Mouse (Mus musculus) lung, adult 18-20 months (tissue): ENCODE results near the gene Gpr162.
"Not testable (repeated sequence)": the region's sequence is repeated elsewhere in the genome, so short reads cannot be mapped to it uniquely, and the experiment has no call there.

Experiments used
- DNase-seq, 2 experiments: peaks; one replicate each; pipeline ENCODE4 v3.0.0; 2022; ENCODE audit warnings: mixed read lengths in 2 of 2

Gene Gpr162

DNA sequence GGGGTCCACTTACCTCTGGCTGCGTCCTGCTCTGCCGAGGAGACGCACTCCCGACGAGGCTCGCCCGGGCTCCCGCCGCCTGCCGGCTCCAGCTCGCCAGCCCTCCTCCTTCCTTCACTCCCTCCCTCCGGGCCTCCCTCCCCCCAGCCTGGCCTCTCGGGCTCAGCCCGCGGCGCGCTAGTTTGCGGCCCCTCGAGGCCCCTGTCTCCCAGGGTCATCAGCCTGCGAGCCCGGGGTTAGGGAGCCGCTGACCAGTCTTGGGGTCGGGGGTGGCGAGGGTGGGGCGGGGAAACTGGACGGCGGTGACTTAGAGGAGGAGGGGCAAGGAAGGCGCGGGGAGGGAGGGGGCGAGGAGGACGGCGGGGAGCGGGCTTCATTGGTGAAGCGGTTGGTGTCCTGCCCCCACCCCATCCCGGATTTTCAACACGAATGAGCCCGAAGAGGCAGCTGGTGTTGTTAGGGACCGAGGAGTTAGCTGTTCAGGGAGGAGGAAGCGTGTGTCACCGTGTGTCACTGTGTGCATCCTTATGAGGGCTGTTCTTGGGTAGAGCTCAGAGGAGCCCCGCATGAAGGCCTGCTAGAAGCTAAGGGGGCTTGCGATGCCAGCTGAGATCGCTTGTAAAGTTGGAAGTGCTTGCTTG is at the start of gene Gpr162:
Gene Gpr162 (minus strand): TSS at position 326 of the 641 bp plus-strand sequence.
- DNase-seq: peak; percentile 28 to 50

DNA sequence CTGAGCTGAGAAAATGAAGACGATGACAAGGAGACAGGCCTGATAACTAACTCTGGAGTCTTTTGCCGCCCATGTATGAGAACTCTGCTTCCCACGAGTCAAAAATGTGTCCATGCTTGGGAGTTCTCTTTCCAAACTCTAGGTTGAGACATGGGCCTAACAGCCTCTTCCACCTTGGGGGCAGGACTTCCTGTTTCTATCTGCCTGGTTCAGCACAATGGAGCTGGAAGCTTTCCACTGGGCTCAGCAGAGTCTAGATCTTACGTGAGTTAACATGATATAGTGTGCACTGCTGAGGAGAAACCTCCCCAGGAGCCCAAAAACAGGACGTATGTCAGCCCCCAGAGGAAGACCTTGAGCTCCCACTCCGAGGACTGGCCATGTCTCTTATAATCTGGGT is 49.4 kb upstream of the Gpr162 start:
- DNase-seq: no peak

DNA sequence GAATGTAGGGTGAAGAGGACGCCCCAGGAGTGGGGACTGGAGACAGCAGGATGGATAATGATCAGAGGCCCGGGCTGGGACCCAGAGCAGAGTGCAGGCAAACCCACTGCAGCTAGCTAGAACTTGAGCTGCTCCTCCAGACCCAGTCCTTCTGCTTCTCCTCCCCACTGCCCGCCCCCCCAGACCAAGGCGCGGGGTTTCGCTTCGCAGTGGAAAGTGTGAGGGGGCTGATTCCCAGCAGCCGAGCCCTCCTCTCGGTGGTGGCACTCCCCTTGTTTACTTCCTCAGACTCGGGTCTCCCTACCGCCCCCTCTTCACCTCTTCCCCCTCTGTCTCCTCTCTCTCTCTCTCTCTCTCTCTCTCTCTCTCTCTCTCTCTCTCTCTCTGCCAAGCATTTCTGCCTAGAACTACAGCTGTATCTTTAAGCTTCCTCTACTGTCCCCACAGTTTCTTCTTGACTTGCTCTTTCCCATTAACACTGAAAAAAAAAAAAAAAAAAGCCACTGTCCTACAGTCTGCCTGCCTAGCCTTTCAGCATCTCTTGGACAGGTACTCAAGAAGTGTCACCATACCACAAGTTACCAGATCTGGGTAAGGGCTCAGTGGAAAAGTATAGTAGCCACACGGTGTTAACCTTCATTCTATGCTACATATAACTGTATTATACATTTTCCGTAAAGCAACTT is 47.9 kb upstream of the Gpr162 start, which contains the start of gene Lag3:
Gene Lag3 (minus strand): TSS at position 173 of the 686 bp plus-strand sequence.
- no peak for DNase-seq

DNA sequence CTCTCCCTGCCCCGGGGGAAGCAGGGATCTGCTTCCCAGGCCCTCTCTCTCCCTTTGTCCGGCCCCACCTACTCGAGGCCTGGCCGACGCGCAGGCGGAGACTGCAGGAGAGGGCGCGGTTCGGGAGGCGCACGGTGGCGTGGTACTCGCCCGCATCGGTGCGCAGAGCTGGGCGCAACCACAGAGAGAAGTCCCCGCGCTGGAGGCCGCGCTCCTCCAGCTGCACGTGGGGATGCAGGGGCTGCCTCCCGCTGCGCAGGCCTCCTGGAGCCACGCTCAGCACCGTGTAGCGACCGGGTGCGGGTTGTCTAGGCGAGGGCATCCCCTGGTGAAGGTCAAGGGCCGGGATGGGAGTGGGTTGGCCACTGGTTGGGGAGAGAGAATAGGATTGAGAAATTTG is 46.2 kb upstream of the Gpr162 start:
- no peak for DNase-seq

DNA sequence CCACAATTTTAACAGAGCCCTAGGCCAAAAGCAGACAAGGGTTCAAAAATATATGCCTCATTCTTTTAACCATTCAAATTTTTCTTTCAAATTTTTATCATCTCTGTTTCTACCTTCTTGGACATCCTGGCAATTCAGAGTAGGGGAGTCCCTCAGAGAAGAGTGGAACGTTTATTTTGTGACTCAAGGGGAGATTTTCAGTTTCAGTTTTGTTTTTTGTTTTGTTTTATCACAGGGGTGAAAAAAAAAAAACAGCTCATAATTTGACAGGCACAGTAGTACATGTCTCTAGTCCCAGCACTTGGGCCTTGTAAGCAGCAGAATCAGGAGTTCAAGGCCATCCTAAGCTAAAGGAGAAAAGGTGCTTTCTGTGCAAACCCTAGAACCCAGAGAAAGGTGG is 44.0 kb upstream of the Gpr162 start:
- DNase-seq: no peak

DNA sequence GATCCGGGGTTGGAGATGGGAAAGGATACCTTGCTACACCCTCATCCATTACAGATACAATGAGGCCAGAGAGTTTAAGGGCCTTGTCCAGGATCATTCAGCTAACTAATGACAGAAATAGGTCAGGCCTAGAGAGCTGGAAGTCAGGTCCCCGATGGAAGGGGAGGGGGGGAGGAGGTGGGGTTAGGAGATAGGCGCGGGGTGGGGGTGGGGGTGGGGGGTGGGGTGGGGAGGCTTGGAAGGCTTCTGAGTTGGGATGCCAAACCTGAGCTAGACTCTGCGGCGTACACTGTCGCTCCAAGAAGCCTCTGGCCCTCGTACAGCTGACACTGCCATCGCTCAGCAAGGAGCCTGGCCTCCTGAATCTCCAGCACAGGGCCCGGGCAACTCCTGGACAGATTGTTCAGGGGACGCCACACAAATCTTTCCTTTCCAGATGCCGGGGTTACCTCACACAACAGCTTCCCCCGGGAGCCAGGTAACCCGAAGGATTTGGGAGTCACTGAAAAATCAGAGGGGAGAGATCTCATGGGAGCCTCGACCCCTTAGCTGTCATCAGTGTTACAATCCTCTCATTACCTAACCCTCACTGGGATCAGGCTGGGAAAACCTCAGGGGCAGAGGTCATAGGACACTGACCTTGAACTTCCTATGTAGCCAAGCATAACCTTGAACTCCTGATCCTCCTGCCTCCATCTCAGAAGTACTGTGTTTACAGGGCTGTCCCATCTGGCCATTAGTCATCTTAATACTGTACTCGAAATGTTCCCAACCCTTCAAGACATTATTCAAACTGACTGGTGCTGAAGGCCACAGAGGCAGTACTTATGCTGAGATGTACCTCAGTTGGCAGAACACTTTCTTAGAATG is 41.4 kb upstream of the Gpr162 start:
- DNase-seq: no peak

DNA sequence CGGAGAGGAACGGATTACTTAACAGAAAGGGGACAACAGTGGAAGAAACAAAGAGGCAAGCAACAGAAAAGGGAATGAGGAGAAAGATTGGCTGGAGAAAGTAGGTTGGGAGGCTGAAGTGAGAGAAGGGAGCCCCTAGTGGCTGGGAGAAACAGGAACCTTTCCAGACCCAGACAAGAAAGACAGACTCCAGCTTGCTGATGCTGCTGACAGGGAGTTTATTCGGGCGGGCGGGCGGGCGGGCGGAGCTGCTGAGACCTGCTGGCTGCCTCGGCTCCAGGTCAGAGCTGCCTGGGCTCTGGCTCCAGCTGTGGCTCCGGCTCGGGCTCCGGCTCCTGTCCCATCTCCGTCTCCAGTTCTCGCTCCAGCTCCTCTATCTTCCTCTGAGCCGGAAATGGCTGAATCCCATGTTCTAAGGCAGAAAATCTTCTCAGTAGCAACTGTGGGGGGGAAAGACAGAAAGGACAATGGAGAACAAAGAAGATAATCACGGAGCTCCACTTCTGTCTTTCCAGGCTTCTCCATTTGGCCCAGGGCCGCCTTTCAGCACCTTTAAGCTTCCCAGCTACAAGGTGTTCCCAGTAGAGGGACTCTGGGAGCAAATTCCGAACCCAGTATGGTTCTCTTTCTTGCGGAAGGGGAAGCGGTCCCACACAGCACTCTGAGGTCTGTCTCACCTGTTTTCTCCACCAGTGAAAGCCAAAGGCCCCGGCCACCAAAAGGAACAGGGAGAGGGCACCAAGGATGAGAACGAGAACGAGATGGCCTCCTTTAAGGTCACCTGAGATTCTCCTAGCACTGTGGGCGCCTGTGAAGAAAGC is 40.6 kb upstream of the Gpr162 start:
- peak; percentile 80 to 84 for DNase-seq

DNA sequence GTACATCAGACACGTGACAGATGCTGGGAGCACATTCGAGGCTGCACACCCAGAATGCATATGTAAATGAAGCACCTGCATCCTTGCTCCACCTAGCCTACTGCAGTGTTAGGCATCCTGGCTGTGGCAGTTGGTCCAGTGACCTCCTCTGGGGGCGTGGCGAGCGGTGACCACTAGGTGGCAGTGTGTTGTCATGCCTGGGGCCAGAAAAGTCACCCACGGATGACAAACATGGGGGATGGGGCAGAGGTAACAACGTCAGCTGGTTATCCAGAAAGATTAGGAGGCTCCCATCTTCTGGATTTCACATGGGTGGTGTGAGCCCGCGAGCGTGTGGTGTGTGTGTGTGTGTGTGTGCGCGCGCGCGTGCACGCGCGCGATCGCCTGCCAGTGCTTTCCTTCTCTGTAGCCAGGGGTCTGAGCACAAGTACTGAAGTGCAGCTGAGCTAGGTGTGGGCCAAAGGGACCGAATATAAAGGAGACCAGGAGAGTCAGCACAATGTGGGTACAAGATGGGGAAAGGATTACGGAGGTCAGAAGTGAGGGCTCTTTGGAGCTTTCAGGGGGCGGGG is 39.9 kb upstream of the Gpr162 start:
- DNase-seq: peak; percentile 95 to 97

DNA sequence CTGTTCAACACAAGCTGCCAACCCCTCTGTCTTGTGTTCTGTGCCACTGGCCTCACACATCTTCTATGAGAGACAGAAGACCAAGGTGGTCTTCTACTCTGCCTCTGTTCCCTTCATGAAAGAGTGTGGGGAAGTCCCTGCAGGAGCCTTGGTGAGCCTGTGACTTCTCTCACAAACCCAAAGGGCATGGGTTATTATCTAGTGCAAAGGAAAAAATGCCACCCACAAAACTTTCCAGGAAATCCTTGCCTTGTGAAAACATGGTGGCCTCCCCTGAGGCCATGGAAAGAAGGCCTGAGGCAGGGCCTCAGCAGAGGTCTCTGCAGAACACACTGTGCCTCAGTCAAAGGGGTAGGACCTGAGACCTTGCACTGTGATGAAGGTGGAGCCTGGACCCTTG is 38.1 kb upstream of the Gpr162 start:
- no peak for DNase-seq

DNA sequence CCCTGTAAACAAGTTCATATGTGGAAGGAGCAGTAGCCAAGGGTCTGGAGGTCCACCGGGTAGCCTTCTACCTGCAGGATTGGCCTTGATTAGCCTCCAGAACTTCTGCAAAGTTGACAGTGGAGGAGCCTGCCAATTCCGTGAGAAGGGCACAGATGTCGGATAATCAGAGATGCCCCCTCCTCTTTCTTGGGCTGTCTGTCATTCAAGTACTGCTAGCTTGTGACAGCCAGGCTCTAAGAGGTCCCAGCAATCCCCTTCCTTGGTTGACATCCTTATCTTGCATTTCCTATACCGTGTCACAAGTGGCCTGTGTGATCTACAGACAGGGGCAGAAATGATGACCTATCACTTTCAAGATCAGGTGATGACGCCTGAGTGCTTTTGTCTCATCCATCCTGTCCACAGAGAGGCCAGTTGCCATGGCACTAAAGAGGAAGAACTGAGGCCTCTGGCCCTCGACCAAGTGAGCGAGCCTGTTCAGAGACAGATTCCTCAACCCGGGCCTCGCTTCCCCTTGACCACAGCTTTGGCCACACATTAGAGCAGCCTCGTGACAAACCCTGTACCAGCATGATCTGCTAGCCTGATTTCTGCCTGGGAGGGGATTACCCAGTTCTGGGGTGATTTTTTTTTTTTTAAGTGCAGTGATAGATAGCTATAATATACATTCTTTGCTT is 37.2 kb upstream of the Gpr162 start:
- DNase-seq: peak; percentile 57 to 69

DNA sequence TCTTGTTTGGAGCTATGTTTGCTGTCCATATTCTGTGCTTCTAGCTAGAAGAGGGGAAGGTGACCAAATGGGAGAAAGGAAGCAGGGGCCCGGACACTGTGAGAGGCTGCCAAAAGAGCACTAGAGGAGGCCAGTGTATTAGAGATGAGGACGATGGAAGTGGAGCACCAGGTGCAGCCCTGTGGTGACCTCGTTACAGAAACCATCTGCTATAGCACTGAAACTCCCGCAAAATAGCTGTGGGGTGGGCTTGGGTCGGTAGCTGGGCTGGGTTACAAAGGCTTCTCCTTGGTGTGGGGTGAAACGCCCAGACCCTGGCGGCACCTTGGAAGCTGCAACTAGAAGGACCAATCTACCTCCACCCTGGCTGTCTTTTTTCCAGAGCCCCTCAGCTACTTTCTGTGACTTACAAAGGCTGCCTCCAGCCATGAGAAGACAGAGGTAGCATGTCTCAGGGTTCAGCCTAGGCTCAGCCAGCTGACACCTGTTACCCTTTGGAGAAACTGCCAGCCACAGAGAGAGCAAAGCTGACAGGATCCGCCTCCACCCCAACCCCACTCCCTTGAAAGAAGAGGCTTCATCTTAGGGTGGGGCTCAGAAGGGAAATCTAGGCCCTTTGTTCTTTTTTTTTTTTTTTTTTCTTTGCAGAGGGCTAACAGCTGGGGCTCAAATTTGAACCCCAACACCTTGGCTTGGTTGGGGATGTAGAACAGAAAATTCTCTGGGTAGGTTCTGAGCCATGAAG is 36.4 kb upstream of the Gpr162 start:
- no peak for DNase-seq

DNA sequence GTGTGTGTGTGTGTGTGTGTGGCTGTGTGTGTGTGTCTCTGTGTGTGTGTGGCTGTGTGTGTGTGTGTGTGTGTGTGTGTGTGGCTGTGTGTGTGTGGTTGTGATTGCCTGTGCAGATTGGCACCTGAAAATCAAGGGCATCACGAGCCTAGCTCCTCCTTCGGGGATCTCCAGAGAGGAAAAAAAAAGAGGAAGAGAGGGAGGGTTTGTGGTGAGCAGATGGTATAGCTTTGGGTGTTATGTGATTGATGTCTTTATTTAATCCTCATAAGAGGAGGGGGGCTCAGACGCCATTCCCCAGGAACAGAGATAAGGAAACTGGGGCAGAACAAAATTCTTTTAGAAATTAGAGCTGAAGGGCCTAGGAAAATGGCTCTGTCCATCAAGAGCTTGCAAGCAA is 34.6 kb upstream of the Gpr162 start:
- DNase-seq: no peak

DNA sequence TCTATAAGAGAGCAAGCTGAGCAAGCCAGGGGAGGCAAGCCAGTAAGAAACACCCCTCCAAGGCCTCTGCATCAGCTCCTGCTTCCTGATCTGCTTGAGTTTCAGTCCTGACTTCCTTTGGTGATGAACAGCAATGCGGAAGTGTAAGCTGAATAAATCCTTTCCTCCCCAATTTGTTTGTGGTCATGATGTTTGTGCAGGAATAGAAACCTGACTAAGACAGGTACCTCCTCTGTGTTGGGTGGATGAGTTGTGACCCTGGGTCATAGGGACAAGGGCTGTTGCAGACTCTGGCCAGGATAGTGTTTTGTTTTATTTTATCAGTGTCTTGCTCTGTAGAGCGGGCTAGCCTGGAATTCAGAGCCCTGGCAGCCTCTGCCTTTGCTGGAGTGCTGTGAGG is 30.3 kb upstream of the Gpr162 start:
- not testable (repeated sequence) for DNase-seq

DNA sequence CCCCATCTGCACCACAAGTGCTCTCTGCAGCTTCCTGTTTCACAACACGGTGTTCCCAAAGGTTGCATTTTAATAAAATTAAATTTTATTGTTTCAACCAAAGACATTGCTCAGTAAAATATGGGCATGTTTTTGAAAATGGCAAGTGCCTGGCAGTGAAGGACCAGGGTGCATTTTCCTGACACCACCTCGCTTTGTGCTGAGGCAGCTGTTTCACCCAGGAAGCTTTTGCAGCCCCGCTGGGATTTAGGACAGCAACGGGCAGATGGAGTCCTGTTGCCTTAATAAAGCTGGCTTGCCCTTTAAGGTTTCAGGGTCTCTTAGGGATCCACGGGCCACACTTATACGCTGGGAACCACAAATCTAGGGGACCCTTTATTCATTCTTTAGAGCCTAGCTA is 27.2 kb upstream of the Gpr162 start:
- DNase-seq: no peak

DNA sequence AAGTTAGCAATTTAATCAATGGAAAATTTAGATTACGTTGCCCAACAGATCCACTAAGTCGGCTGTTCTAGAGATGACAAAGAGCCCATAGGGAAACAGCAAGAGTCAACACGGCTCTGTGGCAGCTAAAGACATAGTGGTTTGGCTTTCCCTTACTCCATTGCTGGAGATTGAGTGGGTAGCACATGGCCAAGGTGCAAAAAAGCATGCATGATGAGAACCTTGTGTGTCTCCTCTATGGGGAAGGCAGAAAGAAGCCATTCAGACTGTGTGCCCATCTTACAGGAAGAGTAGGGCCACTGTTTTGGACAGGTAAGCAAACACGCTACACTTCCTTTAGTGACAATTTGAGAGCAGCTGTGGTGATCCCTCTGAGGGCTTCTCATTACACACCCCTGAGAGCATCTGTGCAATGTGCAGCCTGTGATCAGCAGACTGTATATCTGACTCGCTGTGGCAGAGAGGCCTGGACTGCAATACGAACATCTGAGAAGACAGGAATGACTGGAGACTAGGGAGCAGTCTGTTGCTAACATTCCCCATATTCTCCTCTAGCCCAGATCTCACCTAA is 24.9 kb upstream of the Gpr162 start:
- DNase-seq: no peak

DNA sequence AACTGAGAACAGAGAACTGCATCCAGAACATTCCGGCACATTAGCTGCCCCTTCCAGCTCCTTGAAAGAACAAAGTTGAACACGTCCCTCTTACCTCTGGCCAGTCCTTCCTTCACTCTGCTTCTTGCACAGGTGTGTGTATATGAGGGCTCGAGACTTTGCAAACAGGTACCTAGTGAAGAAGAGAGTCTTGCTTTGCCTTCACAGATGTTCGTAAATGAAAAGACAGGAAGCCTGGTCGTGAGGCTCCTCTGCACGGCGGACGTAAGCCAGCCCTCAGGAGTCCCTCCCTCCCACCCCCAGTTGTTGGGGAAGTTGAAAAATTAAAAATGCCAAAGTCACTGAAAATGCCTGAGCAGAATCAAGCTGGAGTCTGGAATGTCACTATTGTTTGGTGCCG is 24.2 kb upstream of the Gpr162 start, which contains the start of gene Cd4:
Gene Cd4 (minus strand): TSS at position 236 of the 400 bp plus-strand sequence.
- no peak for DNase-seq

DNA sequence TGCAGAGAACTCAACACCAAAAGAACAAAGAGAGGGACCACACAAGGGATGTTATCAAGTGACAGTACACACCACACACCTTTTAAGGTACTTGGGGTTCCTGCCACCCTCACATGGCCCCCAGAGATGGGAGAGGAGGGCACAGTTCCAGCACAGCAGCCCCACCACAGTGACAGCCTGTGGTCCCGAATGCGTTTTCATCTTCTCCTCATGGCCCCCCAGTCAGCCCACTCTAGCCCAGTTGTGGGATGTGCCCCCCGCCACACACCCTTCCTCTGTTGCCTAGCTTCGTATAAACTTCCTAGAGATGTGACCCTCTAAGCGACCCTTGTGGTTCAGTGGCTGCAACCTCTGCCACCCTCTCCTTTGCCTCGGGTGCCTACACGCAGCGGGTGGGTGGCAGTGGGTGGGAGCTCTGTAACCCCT is 22.2 kb upstream of the Gpr162 start:
- DNase-seq: no peak

DNA sequence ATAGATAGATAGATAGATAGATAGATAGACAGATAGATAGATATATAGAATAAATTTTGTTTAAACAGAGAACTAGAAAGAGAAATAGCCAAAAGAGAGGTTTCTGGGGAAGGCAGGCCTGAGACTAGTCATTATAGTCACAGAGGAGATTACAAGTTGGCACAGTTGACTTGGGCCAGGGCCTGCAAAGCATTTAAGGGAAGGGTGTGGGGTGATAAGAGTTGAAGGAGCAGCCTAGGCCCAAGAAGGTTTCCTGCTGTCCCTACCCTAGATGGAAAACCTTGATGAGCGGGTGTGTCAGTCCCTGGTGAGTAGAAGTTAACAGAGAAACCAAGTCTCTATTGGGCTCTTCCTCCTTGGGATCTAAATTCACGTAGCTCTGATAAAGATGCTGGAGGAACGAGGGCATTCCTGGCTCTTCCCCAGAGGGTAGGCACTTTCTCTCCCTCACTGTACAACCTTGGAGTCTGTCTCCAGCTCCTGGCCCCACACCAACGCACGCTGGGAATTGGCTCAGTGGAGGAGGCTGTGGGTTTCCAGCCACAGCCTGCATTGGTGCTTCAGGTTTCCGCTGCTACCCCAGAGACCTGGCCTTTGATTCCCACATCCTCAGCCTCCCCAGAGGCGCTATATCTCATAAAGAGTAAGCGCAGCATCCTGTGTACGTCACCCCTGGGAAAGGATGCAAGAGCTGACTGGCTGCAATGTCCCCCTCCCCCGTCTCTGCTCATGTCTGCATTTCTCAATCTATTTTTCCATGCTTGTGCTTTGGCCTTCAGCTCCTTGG is 21.1 kb upstream of the Gpr162 start:
- no peak for DNase-seq

DNA sequence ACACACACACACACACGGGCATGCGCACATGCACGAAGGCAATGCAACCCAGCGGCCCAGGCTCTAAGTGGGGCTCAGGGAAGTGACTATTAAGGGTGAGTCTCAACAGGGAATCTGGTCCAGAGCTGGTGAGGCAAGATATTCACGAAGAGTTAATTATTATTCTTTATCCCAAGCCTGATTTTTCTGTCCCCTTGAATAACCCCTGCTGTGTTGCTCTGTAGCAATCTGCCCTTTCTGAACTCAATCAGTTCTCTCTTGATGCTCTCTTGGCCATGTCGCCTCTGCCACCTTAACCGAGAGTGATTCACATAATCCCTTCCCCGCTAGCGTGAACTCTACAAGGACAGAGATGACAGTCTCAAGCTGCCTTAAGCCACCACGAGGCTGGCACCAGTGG is 19.6 kb upstream of the Gpr162 start:
- DNase-seq: no peak

DNA sequence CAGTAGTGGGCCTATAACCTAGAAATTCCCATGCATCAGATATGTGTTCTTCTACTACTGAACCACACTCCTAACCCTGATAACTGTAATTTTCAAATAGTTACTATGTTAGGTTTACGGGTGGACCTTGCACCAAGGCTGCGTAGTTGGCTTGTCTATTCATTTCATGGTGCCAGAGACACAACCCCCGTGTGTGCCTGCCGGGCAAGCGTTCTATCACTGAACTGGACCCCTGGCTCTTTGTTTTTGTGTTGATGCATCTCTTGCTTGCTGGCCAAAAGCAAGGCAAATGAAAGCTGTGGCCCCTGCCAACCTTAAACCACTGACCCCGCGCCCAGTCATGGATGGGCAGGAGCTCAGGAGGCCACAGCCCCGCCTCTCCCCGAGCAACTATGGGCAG is 18.0 kb upstream of the Gpr162 start:
- DNase-seq: no peak
